Mouse (Mus musculus) WW6 (cell line): ENCODE results near the gene Spryd4.
"Not testable (repeated sequence)": the region's sequence is repeated elsewhere in the genome, so short reads cannot be mapped to it uniquely, and the experiment has no call there.

Experiments used
- DNase-seq: peaks from one replicate; pipeline ENCODE4 v3.0.0-alpha.2; 2013; ENCODE audit warnings: low read depth, low spot score

Spryd4 gene

DNA sequence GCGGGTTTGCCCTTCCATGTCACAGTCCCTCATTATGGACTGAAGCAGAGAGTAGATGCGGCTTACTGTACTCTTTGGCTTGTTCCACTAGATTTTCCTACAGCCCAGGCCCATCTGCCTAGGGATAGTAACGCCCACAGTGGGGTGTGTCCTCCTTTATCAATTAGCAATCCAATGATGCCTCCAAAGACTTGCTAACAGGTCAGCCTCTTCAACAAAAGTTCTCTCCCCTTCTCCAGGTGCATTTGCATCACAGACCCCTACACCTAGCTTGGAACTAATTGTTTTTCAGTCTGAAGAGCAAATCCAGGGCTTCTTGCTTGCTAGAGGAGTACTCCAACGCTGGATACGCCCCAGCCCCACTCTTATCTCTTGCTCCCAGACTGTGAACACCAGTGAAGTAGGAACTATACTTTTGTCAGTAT, 24.4 kb downstream of the Spryd4 start:
- peak; percentile 83 for DNase-seq

DNA sequence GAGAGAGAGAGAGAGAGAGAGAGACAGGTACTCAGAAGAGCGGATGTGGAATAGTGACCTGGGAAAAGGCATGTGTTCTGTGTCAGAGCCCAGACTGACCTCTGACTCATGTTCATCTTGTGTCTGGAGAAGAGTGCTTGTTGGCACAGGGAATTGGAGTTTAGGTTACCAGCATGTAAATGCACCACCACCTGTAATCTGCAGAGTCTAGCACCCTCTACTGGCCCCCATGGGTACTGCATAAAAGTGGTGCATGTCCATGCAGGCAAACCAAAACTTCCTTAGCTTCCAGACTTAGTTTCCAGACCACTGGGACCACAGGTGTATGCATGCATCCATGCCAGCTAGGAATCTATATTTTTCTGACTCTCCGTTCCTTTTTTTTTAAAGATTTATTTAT, 25.6 kb downstream of the Spryd4 start:
- peak; percentile 84 for DNase-seq

DNA sequence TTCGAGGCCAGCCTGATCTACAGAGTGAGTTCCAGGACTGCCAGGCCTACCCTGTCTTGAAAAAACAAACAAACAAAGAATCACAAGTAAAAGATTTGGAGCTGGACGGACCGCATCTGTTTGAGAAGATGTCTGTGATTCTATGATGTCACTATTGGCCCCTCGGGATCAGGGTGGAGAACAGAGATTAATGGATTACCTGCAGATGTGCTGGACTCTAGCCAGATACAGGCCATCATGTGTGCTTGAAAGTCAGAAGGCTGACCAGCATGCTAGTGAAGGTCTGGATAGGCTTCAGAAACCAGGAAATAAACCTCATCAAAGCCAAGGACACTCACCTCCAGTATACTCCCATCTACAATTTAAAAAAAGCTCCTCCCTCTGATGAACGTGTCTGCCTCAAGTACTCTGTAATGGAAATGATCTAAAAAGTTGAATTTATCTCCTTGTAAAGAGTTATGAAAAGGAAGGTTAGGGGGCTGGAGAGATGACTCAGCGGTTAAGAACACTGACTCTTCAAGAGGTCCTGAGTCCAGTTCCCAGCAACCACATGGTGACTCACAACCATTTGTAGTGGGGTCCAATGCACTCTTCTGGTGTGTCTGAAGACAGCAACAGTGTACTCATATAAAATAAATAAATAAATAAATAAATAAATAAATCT, 26.2 kb downstream of the Spryd4 start:
- DNase-seq = no peak

DNA sequence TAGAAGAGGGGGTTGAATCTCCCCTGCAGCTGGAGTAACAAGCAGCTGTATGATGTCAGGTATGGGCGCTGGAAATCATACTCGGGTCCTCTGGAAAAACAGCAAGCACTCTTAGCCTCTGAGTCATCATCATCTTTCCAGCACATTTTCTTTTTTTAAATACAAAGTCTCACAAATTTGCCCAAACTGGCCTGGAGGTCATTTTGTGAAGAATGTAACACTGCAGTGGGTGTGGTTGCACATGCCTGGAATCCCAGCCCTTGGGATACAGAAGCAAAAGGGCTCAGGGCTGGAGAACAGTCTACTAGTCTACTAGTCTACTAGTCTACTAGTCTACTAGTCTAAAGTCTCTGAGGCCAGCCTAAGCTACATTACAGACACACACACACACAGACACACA, 27.3 kb downstream of the Spryd4 start:
- no peak for DNase-seq

DNA sequence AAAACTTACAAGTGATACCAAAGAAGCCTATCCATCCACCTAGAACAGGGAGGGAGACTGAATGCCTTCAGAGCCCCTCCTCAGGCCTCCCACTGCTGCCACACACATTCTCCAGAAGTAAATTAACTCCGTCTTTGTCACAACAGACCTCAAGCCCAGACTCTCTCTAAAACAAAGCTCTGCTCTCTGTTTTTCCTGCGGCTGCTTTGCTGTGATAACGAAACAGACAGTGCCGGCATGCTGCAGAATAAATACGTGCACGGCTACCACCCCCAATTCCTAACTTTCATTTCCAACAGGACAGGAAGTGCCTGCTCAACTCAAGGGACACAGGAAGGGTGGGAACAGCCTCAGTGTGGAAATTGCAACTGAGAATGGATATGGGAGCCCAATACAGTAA, 31.6 kb downstream of the Spryd4 start, which contains the start of gene Rbms2:
Gene Rbms2, minus strand, starts transcription at position 309 of the 400 bp plus-strand sequence.
- no peak for DNase-seq

DNA sequence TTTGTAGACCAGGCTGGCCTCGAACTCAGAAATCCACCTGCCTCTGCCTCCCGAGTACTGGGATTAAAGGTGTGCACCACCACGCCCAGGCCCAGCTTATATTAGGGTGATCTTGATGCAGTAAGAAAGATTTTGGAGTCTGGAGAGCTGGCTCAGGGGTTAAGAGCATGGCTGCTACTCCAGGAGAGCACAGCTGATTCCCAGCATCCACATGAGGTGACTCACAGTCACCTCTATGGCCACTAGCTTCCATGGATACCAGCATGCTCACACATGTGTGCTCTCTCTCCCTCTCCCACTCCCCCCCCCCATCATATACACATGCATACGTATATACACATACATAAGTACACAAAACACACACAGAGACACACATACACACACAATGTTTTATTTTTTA, 34.3 kb downstream of the Spryd4 start:
- no peak for DNase-seq

DNA sequence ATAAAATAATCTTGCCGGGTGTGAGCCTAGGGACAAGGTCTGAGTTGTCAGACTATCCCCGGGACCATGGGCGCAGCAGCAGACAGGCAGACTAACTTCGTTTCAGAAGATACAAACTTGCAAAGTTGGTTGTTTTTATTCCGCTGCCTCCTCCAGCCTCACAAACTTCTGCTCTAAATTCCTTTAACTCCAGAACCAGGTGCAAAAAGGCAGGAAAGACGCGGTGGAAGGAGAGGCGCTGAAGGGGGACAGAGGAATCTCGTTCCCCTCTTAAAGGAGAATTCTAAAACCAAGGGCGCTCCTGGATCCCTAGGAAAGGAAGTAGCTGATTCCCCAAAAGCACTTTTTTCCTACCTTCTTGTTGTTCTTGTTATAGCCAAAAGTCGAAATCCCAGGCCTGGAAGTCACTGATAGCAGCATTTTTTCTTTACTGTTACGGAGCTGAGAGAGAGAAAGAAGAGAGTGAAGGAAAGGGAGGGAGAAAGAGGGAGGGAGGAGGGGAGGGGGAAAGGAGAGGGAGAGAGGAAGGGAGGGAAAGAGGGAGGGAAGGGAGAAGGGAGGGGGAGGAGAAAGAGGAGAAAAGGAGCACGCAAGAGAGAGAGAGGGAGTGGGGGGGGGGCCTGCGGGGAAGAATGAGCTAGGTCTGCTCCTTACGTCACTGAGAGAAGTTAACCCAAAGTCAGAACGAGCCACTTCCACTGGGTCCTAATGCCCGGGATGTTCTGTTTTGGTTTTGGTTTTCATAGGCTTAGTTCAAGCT, 35.4 kb downstream of the Spryd4 start:
- DNase-seq = no peak

DNA sequence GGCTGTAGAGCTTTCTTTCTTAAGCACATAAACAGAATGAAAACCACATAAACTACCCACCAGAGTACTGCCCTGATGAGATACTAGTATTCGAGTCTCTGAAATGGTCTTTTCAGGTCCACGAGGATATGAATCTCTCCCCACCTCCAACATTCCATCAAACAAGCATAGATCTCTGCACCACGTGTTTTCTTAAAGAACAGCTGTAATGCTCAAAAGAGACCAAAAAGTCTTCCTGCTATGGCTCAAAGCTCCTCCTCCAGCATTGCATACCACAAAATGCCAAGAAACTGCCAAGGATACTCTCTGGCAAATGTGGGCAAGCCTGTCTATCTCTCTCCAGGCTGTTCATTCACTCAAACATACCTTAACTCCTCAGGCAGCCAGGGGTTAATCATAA, 36.3 kb downstream of the Spryd4 start:
- DNase-seq = no peak

DNA sequence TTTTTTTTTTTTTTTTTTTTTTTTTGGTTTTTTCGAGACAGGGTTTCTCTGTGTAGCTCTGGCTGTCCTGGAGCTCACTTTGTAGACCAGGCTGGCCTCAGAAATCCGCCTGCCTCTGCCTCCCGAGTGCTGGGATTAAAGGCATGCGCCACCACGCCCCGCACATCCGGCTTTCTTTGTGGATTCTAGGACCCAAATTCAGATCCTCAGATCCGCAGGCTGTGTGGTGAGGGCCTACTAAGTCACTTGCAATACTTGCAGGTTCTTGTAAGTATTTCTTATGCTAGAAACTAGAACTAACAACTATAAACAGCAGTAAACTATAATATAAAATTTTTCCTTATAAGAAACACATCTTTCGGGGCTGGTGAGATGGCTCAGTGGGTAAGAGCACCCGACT, 40.3 kb downstream of the Spryd4 start:
- not testable (repeated sequence) for DNase-seq

DNA sequence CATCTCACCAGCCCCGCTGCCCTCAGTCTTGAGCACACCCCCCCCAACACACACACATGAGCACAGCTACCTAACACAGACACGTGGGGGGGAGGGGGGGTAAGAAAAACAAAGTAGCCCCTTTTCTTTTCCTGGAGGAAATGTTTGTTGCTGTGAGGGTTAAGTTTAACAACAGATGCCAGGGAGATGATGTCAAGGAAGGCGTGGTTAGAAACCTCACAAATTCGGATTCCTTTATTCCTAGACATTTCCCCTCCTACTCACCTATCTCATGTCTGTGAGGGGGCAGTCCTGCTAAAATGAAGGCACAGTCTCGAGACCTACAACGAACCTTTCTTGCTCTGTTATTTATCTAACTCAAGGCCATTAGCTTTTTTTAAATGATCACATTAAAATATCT, 44.5 kb downstream of the Spryd4 start:
- no peak for DNase-seq

DNA sequence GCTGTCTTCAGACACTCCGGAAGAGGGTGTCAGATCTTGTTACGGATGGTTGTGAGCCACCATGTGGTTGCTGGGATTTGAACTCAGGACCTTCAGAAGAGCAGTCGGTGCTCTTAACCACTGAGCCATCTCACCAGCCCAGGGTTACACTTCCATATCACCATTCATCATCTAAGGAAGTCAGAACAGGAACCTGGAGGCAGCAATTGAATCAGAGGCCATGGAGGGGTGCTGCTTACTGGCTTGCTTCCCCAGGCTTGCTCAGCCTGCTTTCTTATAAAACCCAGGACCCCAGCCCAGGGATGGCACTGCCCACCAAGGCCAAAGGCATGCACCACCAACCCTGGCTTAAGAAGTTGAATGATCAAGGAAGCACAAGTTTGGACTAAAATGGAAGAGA, 45.9 kb downstream of the Spryd4 start:
- not testable (repeated sequence) for DNase-seq
